Mouse (Mus musculus): Measurements from ENCODE around the gene St3gal2. TPM values are rescaled to one million over a fixed set of nuclear protein-coding genes. Genes with fewer than 3 reads are reported as not detected.
A peak's percentile ranks its signal among the peaks of the same experiment; 100 is the strongest.
"Not testable (repeated sequence)": the region's sequence is repeated elsewhere in the genome, so short reads cannot be mapped to it uniquely, and the experiment has no call there.

Gene St3gal2
- polyA plus RNA-seq, 1 experiment from 2014 or later: 44.2 TPM

DNA sequence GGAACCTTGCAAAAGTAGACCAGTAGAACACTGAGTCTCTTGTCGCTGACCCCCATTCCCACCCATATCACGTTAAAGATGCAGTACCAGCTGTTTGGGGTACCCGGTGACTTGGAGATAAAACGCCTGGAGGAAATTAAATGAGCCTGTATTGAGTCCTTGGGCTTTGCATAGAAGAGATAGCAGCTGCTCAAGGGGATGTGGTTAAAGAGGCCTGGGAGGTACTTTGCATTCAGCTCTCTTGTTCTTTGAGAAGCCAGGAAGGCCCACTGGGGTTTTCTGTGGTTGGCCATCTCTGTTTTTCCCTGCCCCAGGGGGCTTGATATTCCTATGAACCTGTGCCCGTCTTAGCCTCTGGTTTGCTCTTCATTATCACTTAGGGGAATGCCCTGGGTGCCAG lies 9.3 kb downstream of the St3gal2 start:
- WGBS: 66% methylated on average over 5 of the region's 5 CpGs
- ATAC-seq (ENCODE audit: insufficient number of reproducible peaks, insufficient read depth, low FRiP score, low TSS enrichment, low read depth): no peak
- no peak overlapping the region for H3K9ac ChIP-seq (replicated peaks)
- no peaks in the 10 kb centered on the region for H3K9me3 ChIP-seq
- peaks cover 19% of the 10 kb centered on the region for H3K4me1 ChIP-seq (replicated peaks)
- H3K4me3 ChIP-seq (replicated peaks): no peak overlapping the region
- H3K36me3 ChIP-seq: peaks cover 32% of the 10 kb centered on the region
- no peak overlapping the region for H3K27ac ChIP-seq
- H3K4me2 ChIP-seq: no peak overlapping the region
- H3K27me3 ChIP-seq: no peaks in the 10 kb centered on the region

DNA sequence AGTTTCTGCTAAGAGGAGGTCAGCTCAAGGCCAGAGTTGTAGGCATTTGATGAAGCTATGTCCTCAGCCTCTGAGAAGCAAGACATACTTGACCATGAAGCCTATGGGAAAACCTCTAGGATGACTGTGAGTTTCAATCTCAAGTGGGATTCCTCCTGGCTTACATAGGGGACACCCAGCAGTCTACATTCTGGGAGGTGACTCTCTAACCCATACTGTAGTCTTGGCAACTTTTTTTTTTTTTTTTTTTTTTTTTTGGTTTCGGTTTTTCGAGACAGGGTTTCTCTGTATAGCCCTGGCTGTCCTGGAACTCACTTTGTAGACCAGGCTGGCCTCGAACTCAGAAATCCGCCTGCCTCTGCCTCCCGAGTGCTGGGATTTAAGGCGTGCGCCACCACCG lies 9.9 kb downstream of the St3gal2 start:
- Histone ChIP-seq H3K4me1 (replicated peaks) (peaks cover 19% of the 10 kb centered on the region), H3K36me3 (peaks cover 32% of the 10 kb centered on the region)
- not testable (repeated sequence) for H3K27ac ChIP-seq; H3K4me2 ChIP-seq; H3K9ac ChIP-seq (replicated peaks); ATAC-seq (ENCODE audit: insufficient number of reproducible peaks, insufficient read depth, low FRiP score, low TSS enrichment, low read depth); H3K27me3 ChIP-seq; H3K9me3 ChIP-seq; H3K4me3 ChIP-seq (replicated peaks)
- WGBS: 89% methylated on average over 8 of the region's 8 CpGs

DNA sequence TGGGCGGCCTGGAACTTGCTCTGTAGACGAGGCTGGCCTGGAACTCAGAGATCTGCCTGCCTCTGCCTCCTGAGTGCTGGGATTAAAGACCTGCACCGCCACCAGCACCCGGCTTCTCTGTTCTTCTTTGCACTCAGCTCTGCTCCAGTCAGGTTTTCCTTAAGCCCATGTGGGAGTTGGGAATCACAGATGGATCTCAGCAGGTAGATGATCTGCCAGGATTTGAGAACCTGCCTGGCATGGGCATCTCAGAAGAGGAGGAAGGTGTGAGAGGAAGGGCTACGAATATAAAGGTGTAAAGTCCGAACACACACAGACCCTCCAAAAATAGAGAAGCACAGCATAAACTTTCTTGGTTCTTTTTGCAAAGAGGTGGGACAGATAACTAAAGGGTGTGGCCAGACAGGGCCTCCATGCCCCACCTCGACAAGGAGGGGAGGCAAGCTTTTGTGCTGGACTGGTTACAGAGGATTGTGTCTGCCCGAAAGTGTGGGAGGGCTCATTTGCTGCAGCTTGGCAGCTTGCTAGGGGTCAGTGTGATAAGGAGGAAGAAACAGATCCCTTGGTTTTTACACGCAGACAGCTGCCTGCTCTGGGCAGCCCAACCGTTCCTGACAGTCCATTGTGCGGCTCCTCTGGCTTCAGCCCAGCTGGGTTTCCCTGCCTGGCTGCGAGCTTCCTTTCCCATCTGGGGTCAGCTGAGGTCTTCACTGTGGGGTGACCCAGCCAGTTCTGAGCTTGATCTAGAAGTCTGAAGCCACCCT lies 11.6 kb downstream of the St3gal2 start:
- no peaks in the 10 kb centered on the region for H3K27me3 ChIP-seq
- WGBS: 82% methylated on average over 12 of the region's 12 CpGs
- no peak overlapping the region for H3K4me3 ChIP-seq (replicated peaks)
- H3K9ac ChIP-seq (replicated peaks): no peak overlapping the region
- peaks cover 12% of the 10 kb centered on the region for H3K4me1 ChIP-seq (replicated peaks)
- no peaks in the 10 kb centered on the region for H3K9me3 ChIP-seq
- no peak overlapping the region for H3K4me2 ChIP-seq
- ATAC-seq (ENCODE audit: insufficient number of reproducible peaks, insufficient read depth, low FRiP score, low TSS enrichment, low read depth): no peak
- H3K27ac ChIP-seq: peak overlapping the region; percentile 9; the same call in 1 of the 2 replicates
- peaks cover 30% of the 10 kb centered on the region for H3K36me3 ChIP-seq

DNA sequence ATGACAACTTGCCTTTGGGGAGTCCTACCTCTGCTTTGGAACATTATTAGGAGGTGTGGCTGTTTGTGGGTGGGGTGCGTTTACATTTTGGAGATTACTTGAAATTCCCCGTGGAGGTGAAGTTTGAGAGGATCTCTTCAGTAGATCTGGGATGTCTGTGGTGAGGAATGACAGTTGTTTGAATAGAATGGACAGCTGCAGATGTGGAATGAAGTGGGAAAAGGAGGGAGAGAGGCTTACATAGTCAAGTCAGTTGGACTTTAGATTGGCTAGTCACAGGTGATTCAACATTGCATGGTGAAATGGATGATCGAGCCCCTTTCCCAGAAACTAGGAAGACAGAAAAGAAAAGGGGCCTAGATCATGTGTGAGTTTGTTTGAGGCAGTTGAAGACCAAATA lies 12.7 kb downstream of the St3gal2 start:
- Histone ChIP-seq H3K4me1 (replicated peaks) (peaks cover 3% of the 10 kb centered on the region), H3K36me3 (peaks cover 30% of the 10 kb centered on the region), H3K4me2 (no peak overlapping the region), H3K4me3 (replicated peaks) (no peak overlapping the region), H3K9ac (replicated peaks) (no peak overlapping the region), H3K27me3 (no peaks in the 10 kb centered on the region), H3K9me3 (no peaks in the 10 kb centered on the region), H3K27ac (no peak overlapping the region)
- no peak for ATAC-seq (ENCODE audit: insufficient number of reproducible peaks, insufficient read depth, low FRiP score, low TSS enrichment, low read depth)
- 87% methylated on average over 3 of the region's 3 CpGs for WGBS

DNA sequence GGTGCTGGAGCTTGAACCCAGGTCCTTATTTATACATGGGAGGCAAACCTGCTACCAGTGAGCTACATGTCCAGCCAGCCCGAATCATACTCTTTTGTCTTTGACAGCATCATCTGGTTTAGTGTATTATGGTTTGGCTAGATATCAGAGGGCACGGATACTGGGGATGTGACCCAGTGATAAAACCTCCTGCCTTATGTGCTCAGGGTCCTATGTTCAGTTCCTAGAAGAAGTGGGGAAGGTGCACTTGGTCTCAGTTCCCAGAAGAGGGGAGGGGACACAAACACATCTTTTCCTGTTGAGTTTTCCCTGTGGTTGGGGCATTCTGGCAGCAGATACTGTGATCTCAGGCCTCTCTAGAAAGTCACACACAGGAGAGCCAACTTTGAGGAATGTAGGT lies 13.6 kb downstream of the St3gal2 start:
- WGBS: 89% methylated on average over 2 of the region's 2 CpGs
- Histone ChIP-seq H3K9me3 (no peaks in the 10 kb centered on the region), H3K9ac (replicated peaks) (no peak overlapping the region), H3K4me3 (replicated peaks) (no peak overlapping the region), H3K4me2 (no peak overlapping the region), H3K4me1 (replicated peaks) (peaks cover 3% of the 10 kb centered on the region), H3K36me3 (peaks cover 30% of the 10 kb centered on the region), H3K27me3 (no peaks in the 10 kb centered on the region), H3K27ac (no peak overlapping the region)
- ATAC-seq (ENCODE audit: insufficient number of reproducible peaks, insufficient read depth, low FRiP score, low TSS enrichment, low read depth): no peak

DNA sequence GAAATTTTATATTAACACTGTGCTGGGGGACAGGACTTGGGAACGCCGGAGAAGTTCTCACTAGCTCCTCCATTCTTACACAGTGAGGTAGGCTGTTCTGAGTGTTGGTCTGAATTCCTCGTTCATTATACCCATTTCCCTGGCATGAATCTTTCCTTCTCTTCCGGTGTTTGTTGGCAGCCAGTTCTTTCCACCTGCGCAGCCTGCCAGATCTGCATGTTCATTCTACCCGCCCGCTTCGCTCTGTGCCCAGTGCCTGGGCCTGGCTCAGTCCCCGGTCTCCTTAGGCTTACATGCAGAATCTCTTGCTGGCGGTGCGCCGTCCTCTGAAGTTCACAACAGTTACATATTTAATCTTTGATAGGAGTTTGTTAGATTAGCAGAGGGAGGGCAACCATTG lies 16.5 kb downstream of the St3gal2 start:
- WGBS: 95% methylated on average over 12 of the region's 12 CpGs
- Histone ChIP-seq H3K27me3 (no peaks in the 10 kb centered on the region), H3K9me3 (no peaks in the 10 kb centered on the region), H3K27ac (no peak overlapping the region), H3K36me3 (peaks cover 15% of the 10 kb centered on the region), H3K9ac (replicated peaks) (no peak overlapping the region), H3K4me1 (replicated peaks) (no peaks in the 10 kb centered on the region), H3K4me3 (replicated peaks) (no peak overlapping the region), H3K4me2 (no peak overlapping the region)
- no peak for ATAC-seq (ENCODE audit: insufficient number of reproducible peaks, insufficient read depth, low FRiP score, low TSS enrichment, low read depth)

DNA sequence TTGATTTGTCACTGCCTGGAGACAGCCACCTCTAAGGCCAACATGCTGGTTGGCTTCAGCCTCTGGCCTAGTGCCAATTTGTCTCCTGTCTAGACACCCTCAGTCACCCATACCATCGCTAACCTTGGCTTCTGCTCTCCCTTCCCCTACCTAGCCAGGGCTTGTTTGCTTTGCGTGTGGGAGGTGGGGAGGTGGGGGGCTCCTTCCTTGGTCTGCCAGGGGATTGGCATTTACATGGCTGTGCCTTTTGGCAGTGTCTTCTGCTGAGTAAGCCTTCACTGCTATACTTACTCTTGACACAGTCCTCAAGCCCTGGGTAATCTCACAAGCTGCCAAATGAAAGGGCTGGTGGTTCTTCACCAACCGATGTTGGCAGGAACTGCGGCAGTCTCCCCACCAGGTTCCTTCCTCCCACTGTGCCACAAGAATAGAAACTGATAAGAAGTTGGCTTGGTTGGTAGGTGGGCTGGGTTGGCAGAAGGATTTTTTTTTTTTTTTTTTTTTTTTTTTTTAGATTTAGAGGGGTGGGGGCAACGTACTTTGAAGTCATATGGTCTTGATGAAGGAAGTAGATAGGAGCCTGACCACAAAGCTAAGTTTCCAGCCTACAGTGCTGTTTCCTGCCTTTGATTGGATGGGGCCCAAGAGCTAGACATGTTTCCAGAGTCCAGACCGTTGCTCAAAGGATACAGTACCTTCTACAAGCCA lies 19.3 kb downstream of the St3gal2 start:
- peaks cover 13% of the 10 kb centered on the region; the same call in 1 of the 2 replicates for H3K36me3 ChIP-seq
- 74% methylated on average over 6 of the region's 6 CpGs for WGBS
- H3K4me2 ChIP-seq: no peak overlapping the region
- H3K4me3 ChIP-seq (replicated peaks): no peak overlapping the region
- H3K4me1 ChIP-seq (replicated peaks): 0 out of 2 replicates have a peak, but pooled peaks cover 5% of the 10 kb centered on the region
- H3K9ac ChIP-seq (replicated peaks): no peak overlapping the region
- H3K27ac ChIP-seq: no peak overlapping the region
- no peaks in the 10 kb centered on the region for H3K9me3 ChIP-seq
- ATAC-seq (ENCODE audit: insufficient number of reproducible peaks, insufficient read depth, low FRiP score, low TSS enrichment, low read depth): no peak
- H3K27me3 ChIP-seq: no peaks in the 10 kb centered on the region

DNA sequence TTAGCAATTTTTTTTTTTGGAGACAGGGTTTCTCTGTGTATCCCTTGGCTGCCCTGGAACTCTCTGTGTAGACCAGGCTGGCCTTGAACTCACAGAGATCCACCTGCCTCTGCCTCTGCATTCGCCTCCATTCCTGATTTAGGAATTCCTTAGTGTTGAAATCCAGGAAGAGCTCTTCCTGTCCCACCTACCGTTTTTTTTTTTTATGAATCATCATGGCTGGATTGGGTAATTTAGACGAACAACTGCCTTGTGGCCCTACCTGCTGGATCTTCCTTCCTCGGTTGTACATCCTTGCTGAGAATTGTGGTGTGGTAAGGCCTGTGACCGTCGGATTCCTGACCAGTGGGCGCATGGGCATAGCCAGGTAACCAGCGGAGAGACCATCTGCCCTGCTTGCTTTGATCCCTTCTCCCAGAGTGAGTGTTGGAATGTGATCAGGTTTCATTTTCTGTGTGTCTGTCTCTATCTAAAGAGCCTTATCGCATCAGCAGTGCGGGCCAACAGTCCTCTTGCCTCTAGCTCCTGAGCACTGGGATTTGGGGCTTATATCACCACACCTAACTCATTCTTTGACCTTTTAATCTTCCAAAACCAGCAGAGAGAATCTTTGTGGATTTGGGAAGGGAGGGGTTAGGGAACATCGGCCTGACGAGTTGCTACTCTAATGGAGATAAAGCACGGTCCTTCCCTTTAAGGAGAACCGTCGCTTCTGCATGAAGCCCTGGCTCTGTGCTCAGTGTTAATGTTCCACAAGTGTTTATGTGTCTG lies 21.1 kb downstream of the St3gal2 start:
- ATAC-seq (ENCODE audit: insufficient number of reproducible peaks, insufficient read depth, low FRiP score, low TSS enrichment, low read depth): no peak
- H3K36me3 ChIP-seq: peaks cover 10% of the 10 kb centered on the region; the same call in 1 of the 2 replicates
- no peaks in the 10 kb centered on the region for H3K9me3 ChIP-seq
- no peak overlapping the region for H3K4me3 ChIP-seq (replicated peaks)
- H3K9ac ChIP-seq (replicated peaks): no peak overlapping the region
- 0 out of 2 replicates have a peak, but pooled peaks cover 5% of the 10 kb centered on the region for H3K4me1 ChIP-seq (replicated peaks)
- no peak overlapping the region for H3K4me2 ChIP-seq
- no peaks in the 10 kb centered on the region for H3K27me3 ChIP-seq
- H3K27ac ChIP-seq: no peak overlapping the region
- WGBS: 88% methylated on average over 15 of the region's 15 CpGs

DNA sequence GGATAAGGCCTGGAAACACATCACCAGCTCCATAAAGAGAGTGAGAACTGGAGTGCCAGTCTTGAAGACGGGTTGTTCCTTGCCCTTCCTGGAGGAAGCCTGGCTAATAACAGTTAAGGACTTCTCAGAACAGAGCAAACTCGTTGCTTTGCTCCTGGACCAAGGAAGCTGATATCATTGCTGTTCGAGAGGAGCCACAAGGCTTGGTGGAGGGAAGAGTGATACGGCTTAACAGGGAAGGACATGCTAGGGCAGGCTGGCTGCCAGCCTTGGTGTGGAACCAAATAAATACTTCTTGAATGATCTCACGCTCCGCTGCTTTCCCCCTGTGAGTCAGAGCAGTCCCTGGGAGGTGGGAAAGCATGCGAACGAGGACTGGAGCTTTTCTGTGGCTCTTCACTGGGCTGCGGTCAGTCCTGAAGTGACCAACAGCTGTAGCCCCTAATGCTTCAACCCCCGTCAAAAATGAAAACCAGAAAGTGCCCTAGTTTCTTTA lies 21.8 kb downstream of the St3gal2 start:
- 0 out of 2 replicates have a peak, but pooled peaks cover 5% of the 10 kb centered on the region for H3K4me1 ChIP-seq (replicated peaks)
- no peak overlapping the region for H3K27ac ChIP-seq

DNA sequence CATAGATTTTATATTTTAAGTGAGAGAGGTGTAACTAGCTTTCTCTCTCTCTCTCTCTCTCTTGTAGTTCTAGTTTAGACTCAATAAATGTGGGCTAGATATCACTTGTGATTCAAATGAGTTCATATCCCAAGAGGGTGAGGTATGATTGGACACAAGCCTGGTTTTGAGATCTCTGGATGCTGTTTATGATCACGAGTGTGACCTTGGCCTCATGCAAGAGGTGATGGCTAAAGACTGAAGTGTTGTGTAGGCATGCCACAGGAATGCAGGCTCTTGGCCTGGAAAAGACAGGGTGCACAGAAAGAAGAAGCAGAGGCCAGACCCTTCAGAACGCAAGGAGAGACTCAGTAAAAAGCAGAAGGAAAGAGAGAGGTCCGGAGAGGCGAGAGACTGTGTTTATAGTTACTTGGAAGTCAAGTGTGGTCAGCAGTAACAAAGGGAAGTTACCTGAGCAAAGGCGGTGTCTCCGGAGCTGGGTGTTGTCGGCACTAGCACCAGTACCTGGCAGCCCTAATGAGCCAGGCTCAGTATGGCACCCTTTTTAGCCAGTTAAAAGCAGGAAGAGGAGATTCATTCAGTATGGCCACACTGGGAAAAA lies 24.7 kb downstream of the St3gal2 start:
- no peak overlapping the region for H3K9ac ChIP-seq (replicated peaks)
- no peak overlapping the region for H3K27ac ChIP-seq
- no peak overlapping the region for H3K4me2 ChIP-seq
- ATAC-seq (ENCODE audit: insufficient number of reproducible peaks, insufficient read depth, low FRiP score, low TSS enrichment, low read depth): no peak
- H3K4me1 ChIP-seq (replicated peaks): 0 out of 2 replicates have a peak, but pooled peaks cover 5% of the 10 kb centered on the region
- H3K27me3 ChIP-seq: no peaks in the 10 kb centered on the region
- H3K9me3 ChIP-seq: no peaks in the 10 kb centered on the region
- peaks cover 17% of the 10 kb centered on the region; the same call in 1 of the 2 replicates for H3K36me3 ChIP-seq
- 87% methylated on average over 7 of the region's 7 CpGs for WGBS
- H3K4me3 ChIP-seq (replicated peaks): no peak overlapping the region

More for the DNA sequence above, 21.8 kb downstream of the St3gal2 start:
- WGBS: 74% methylated on average over 10 of the region's 10 CpGs
- Histone ChIP-seq H3K4me3 (replicated peaks) (no peak overlapping the region), H3K9ac (replicated peaks) (no peak overlapping the region), H3K27me3 (no peaks in the 10 kb centered on the region), H3K9me3 (no peaks in the 10 kb centered on the region), H3K36me3 (peaks cover 12% of the 10 kb centered on the region; the same call in 1 of the 2 replicates), H3K4me2 (no peak overlapping the region)
- no peak for ATAC-seq (ENCODE audit: insufficient number of reproducible peaks, insufficient read depth, low FRiP score, low TSS enrichment, low read depth)
